Mouse (Mus musculus) CH12.LX (cell line): Measurements from ENCODE around the gene Epb41l2. TPM values are rescaled to one million over a fixed set of nuclear protein-coding genes. Genes with fewer than 3 reads are reported as not detected.

Source experiments
- DNase-seq: peaks from one replicate; pipeline ENCODE4 v3.0.0-alpha.2; 2013; ENCODE audit errors: extremely low read depth
- H3K27ac ChIP-seq: 2 replicates; pipeline ENCODE4 v1.5.1; 2012; ENCODE audit warnings: low read depth, mild to moderate bottlenecking, control low read depth, moderate library complexity; ENCODE audit not compliant: insufficient read depth
- H3K27me3 ChIP-seq: replicated peaks from 2 replicates; pipeline ENCODE3; 2012; ENCODE audit warnings: inconsistent platforms
- H3K36me3 ChIP-seq, 2 experiments: replicated peaks in 1 of 2; 2 replicates each; pipeline versions ENCODE3 to v1.6.1; 2012; ENCODE audit warnings: inconsistent platforms in 1 of 2, low read length in 1 of 2, mild to moderate bottlenecking in 1 of 2, mixed read lengths in 1 of 2, moderate library complexity in 1 of 2; ENCODE audit not compliant: control insufficient read depth in 1 of 2, insufficient read depth in 1 of 2
- H3K4me1 ChIP-seq, 2 experiments: 2 replicates each; pipeline ENCODE4 v1.6.1; 2012; ENCODE audit warnings: inconsistent platforms in 1 of 2, moderate library complexity in 1 of 2; ENCODE audit not compliant: insufficient read depth in 2 of 2, control insufficient read depth in 1 of 2
- H3K4me2 ChIP-seq: 2 replicates; pipeline ENCODE4 v1.6.1; 2012; ENCODE audit warnings: low read depth, mild to moderate bottlenecking, control low read depth; ENCODE audit not compliant: poor library complexity, insufficient read depth, severe bottlenecking
- H3K4me3 ChIP-seq, 3 experiments: fragments of 150-350 bp in 1 of 3; sonication (generic) in 1 of 3; replicated peaks in 1 of 3; 2 replicates each; pipeline versions ENCODE3 to v1.5.1; 2011 to 2012; ENCODE audit warnings: low read depth in 2 of 3, low read length in 2 of 3, mild to moderate bottlenecking in 2 of 3, moderate library complexity in 2 of 3, control low read depth in 1 of 3, improper control_type of control experiment in 1 of 3, inconsistent platforms in 1 of 3, mixed read lengths in 1 of 3; ENCODE audit not compliant: poor library complexity in 1 of 3
- H3K79me2 ChIP-seq: replicated peaks from 2 replicates; pipeline ENCODE4 v1.6.1; 2012; ENCODE audit warnings: mild to moderate bottlenecking, moderate library complexity; ENCODE audit not compliant: control insufficient read depth, poor library complexity, insufficient read depth, severe bottlenecking; ENCODE audit errors: extremely low read depth
- H3K9ac ChIP-seq: 2 replicates; pipeline ENCODE4 v1.6.1; 2012; ENCODE audit warnings: low read depth, mild to moderate bottlenecking, control low read depth, moderate library complexity; ENCODE audit not compliant: insufficient read depth
- H3K9me3 ChIP-seq: replicated peaks from 2 replicates; pipeline ENCODE3; 2012; ENCODE audit warnings: low read length, inconsistent platforms, mixed read lengths
- CHD2 ChIP-seq: IDR thresholded peaks from 2 replicates; pipeline ENCODE4 v1.6.1; 2011; ENCODE audit warnings: low read length, improper control_type of control experiment
- CTCF ChIP-seq, 2 experiments: IDR thresholded peaks in 1 of 2; conservative IDR thresholded peaks in 1 of 2; 2 replicates each; pipeline ENCODE4 v1.5.1; 2011 to 2012; ENCODE audit warnings: low read depth in 2 of 2, low read length in 2 of 2, improper control_type of control experiment in 1 of 2, inconsistent platforms in 1 of 2, mild to moderate bottlenecking in 1 of 2, moderate library complexity in 1 of 2
- ELF1 ChIP-seq: IDR thresholded peaks from 2 replicates; pipeline ENCODE4 v1.6.1; 2014; ENCODE audit warnings: low read depth, mild to moderate bottlenecking, inconsistent platforms, low read length, improper control_type of control experiment
- EP300 ChIP-seq: IDR thresholded peaks from 2 replicates; pipeline ENCODE4 v1.6.1; 2011; ENCODE audit warnings: low read length, improper control_type of control experiment
- ETS1 ChIP-seq: conservative IDR thresholded peaks from 2 replicates; pipeline ENCODE4 v1.6.1; 2012; ENCODE audit warnings: low read depth, mild to moderate bottlenecking, inconsistent platforms, low read length, improper control_type of control experiment, moderate library complexity
- JUND ChIP-seq: conservative IDR thresholded peaks from 2 replicates; pipeline ENCODE4 v1.6.1; 2011; ENCODE audit warnings: low read depth, low read length, improper control_type of control experiment
- MAX ChIP-seq: IDR thresholded peaks from 2 replicates; pipeline ENCODE4 v1.6.1; 2011; ENCODE audit warnings: low read length, improper control_type of control experiment
- MXI1 ChIP-seq: IDR thresholded peaks from 2 replicates; pipeline ENCODE4 v1.6.1; 2011; ENCODE audit warnings: mild to moderate bottlenecking, low read depth, low read length, improper control_type of control experiment
- MYC ChIP-seq: IDR thresholded peaks from 2 replicates; pipeline ENCODE4 v1.6.1; 2011; ENCODE audit warnings: low read depth, mild to moderate bottlenecking, improper control_type of control experiment, low read length
- NELFE ChIP-seq: IDR thresholded peaks from 2 replicates; pipeline ENCODE4 v1.6.1; 2011; ENCODE audit warnings: low read depth, low read length, improper control_type of control experiment
- PAX5 ChIP-seq: IDR thresholded peaks from 2 replicates; pipeline ENCODE4 v1.6.1; 2012; ENCODE audit warnings: low read length, inconsistent platforms, mixed read lengths
- RAD21 ChIP-seq: IDR thresholded peaks from 2 replicates; pipeline ENCODE4 v1.6.1; 2011; ENCODE audit warnings: low read depth, mild to moderate bottlenecking, low read length, improper control_type of control experiment, moderate library complexity
- RCOR1 ChIP-seq: conservative IDR thresholded peaks from 2 replicates; pipeline ENCODE4 v1.6.1; 2012; ENCODE audit warnings: low read depth, mild to moderate bottlenecking, inconsistent platforms, low read length, improper control_type of control experiment
- SMC3 ChIP-seq: IDR thresholded peaks from 2 replicates; pipeline ENCODE4 v1.6.1; 2011; ENCODE audit warnings: low read depth, low read length, improper control_type of control experiment
- TBP ChIP-seq: conservative IDR thresholded peaks from 2 replicates; pipeline ENCODE4 v1.6.1; 2011; ENCODE audit warnings: low read depth, low read length, improper control_type of control experiment
- UBTF ChIP-seq: IDR thresholded peaks from 2 replicates; pipeline ENCODE4 v1.6.1; 2012; ENCODE audit warnings: low read depth, mild to moderate bottlenecking, inconsistent platforms, low read length, improper control_type of control experiment, moderate library complexity
- USF1 ChIP-seq: IDR thresholded peaks from 2 replicates; pipeline ENCODE4 v1.6.1; 2014; ENCODE audit warnings: low read depth, mild to moderate bottlenecking, inconsistent platforms, low read length, improper control_type of control experiment
- USF2 ChIP-seq: conservative IDR thresholded peaks from 2 replicates; pipeline ENCODE4 v1.6.1; 2011; ENCODE audit warnings: low read depth, low read length, improper control_type of control experiment
- ZC3H11A ChIP-seq: IDR thresholded peaks from 2 replicates; pipeline ENCODE4 v1.6.1; 2012; ENCODE audit warnings: low read depth, mild to moderate bottlenecking, inconsistent platforms, low read length, improper control_type of control experiment
- ZKSCAN1 ChIP-seq: IDR thresholded peaks from 2 replicates; pipeline ENCODE4 v1.6.1; 2012; ENCODE audit warnings: low read depth, inconsistent platforms, low read length, improper control_type of control experiment, borderline replicate concordance
- ZMIZ1 ChIP-seq: IDR thresholded peaks from 2 replicates; pipeline ENCODE4 v1.6.1; 2012; ENCODE audit warnings: low read depth, mild to moderate bottlenecking, inconsistent platforms, low read length, improper control_type of control experiment
- ZNF384 ChIP-seq: IDR thresholded peaks from 2 replicates; pipeline ENCODE4 v1.6.1; 2012; ENCODE audit warnings: low read depth, low read length, improper control_type of control experiment, inconsistent platforms
- dilution Hi-C: fragments of 300-500 bp; cut with MboI; formaldehyde crosslinking; loops from 2 replicates; pipeline ENCODE4 v1.14.3; 2020; ENCODE audit warnings: low sequenced_read_pairs; ENCODE audit not compliant: extremely low pct_unique_long_range_greater_than_20kb, extremely low pct_ligation_motif_present
- in situ Hi-C: fragments of 300-500 bp; cut with MboI; formaldehyde crosslinking; loops from 3 replicates; pipeline ENCODE4 v1.14.3; 2019; ENCODE audit warnings: low sequenced_read_pairs, low pct_ligation_motif_present, low pct_unique_long_range_greater_than_20kb, mixed read lengths
- polyA plus RNA-seq: library from polyadenylated mRNA; unstranded; fragments of >175 nt; gene quantifications from 2 replicates; pipeline ENCODE4 v1.2.1, GENCODE M21; 2012; ENCODE audit warnings: low read depth; ENCODE audit not compliant: insufficient read length
- total RNA-seq, 2 experiments: library from RNA; depleted of rRNA; stranded (reverse); fragments of 300-350 nt in 1 of 2; fragments of >200 nt in 1 of 2; gene quantifications; 2 replicates each; pipeline ENCODE4 v1.2.3; 2012 to 2014

Epb41l2 gene
- total and polyA plus RNA-seq, 3 experiments = 24.3 to 71.2 (median 28.4) TPM

- no peaks in the 10 kb centered on the region for H3K9me3 ChIP-seq
- no peak overlapping the region for H3K4me3 ChIP-seq
- H3K79me2 ChIP-seq = no peaks in the 10 kb centered on the region
- dilution Hi-C loops = no loop called here
- H3K27ac ChIP-seq = no peak overlapping the region
- no peak for DNase-seq
- no peaks in the 10 kb centered on the region for H3K4me1 ChIP-seq
- in situ Hi-C loops = no loop called here
- H3K9ac ChIP-seq = no peak overlapping the region
- H3K4me2 ChIP-seq = no peak overlapping the region
- peaks cover 7 to 63% of the 10 kb centered on the region in 2 experiments for H3K36me3 ChIP-seq
- no peak for TF ChIP-seq ELF1
- no peak for TF ChIP-seq TBP
- no peak for TF ChIP-seq JUND
- TF ChIP-seq USF1 = no peak
- TF ChIP-seq NELFE = no peak
- no peak for TF ChIP-seq PAX5
- TF ChIP-seq RCOR1 = no peak
- TF ChIP-seq ZC3H11A = no peak
- TF ChIP-seq MAX = no peak
- no peak for TF ChIP-seq ZMIZ1
- TF ChIP-seq ETS1 = no peak
- no peak for TF ChIP-seq MYC
- no peak for TF ChIP-seq ZNF384
- TF ChIP-seq USF2 = no peak
- TF ChIP-seq UBTF = no peak
- no peak for TF ChIP-seq CHD2
- TF ChIP-seq RAD21 = no peak
- TF ChIP-seq MXI1 = no peak
- TF ChIP-seq, all 38 proteins: peak for 0
- no peaks in the 10 kb centered on the region for H3K27me3 ChIP-seq
Observed at GRCm38 (mm10) chr10:25482791-25483190, 123.2 kb downstream of the Epb41l2 start.

GRCm38 (mm10) chr10:25488456-25488855, 128.9 kb downstream of the Epb41l2 start:
- Histone ChIP-seq H3K4me2 (no peak overlapping the region), H3K4me1 (no peaks in the 10 kb centered on the region), H3K79me2 (no peaks in the 10 kb centered on the region), H3K27ac (no peak overlapping the region), H3K36me3 (peaks cover 6 to 57% of the 10 kb centered on the region in 2 experiments), H3K4me3 (no peak overlapping the region), H3K9ac (no peak overlapping the region), H3K27me3 (no peaks in the 10 kb centered on the region), H3K9me3 (no peaks in the 10 kb centered on the region)
- dilution Hi-C loops = no loop called here
- DNase-seq = peak; percentile 56
- TF ChIP-seq ZKSCAN1 (peak; percentile 96), ZMIZ1 (no peak), JUND (no peak), ZC3H11A (peak; percentile 80), EP300 (no peak), RAD21 (peak; percentile 93), CTCF (conservative IDR thresholded peaks at IDR 0.05 in 1 of 2, IDR thresholded peaks at IDR 0.05 in 1 of 2; ENCODE audit: low read depth in 2 of 2, low read length in 2 of 2) (peak; percentile 67 to 93), SMC3 (peak; percentile 95), ETS1 (no peak), MYC (peak; percentile 66; the same call in 1 of the 2 replicates), MAX (0 out of 2 replicates have a peak, but pooled peaks have one; percentile 49), RCOR1 (no peak)
- in situ Hi-C loops = loop anchor here (5.0 kb wide), 1 partner anchor 221 kb away; no protein-coding TSS in a partner anchor
